Mouse (Mus musculus) bone marrow, adult 2 months (tissue): ENCODE results near the gene Rad51. TPM values are rescaled to one million over a fixed set of nuclear protein-coding genes. Genes with fewer than 3 reads are reported as not detected.

Source experiments
- H3K27ac ChIP-seq: fragments of 200-500 bp; 2 replicates; pipeline ENCODE4 v1.5.1; 2012; ENCODE audit warnings: low read depth, mild to moderate bottlenecking, control low read depth, inconsistent platforms, low read length; ENCODE audit not compliant: control insufficient read depth, poor library complexity, insufficient read depth
- H3K4me1 ChIP-seq: fragments of 200-500 bp; 2 replicates; pipeline ENCODE4 v1.6.1; 2011; ENCODE audit warnings: low read length; ENCODE audit not compliant: control insufficient read depth, insufficient read depth
- H3K4me3 ChIP-seq: fragments of 200-500 bp; replicated peaks from 2 replicates; pipeline ENCODE3; 2011; ENCODE audit warnings: mild to moderate bottlenecking, low read depth, low read length, control low read depth; ENCODE audit not compliant: control insufficient read depth
- CTCF ChIP-seq: fragments of 200-500 bp; IDR thresholded peaks from 2 replicates; pipeline ENCODE4 v1.5.1; 2011; ENCODE audit warnings: low read length, control low read depth; ENCODE audit not compliant: control insufficient read depth, insufficient read depth
- POLR2A ChIP-seq: fragments of 200-500 bp; IDR thresholded peaks from 2 replicates; pipeline ENCODE4 v1.6.1; 2011; ENCODE audit warnings: low read depth, mild to moderate bottlenecking, control low read depth, low read length, borderline replicate concordance; ENCODE audit not compliant: control insufficient read depth
- WGBS: fragments of 180-500 bp; shearing (Covaris S2); methylation state at CpG from one replicate; pipeline ENCODE4 v1.1.7; 2018; 5-methylcytosine and 5-hydroxymethylcytosine counted together
- polyA plus RNA-seq: library from polyadenylated mRNA; stranded (reverse); fragments of >200 nt; gene quantifications from 2 replicates; pipeline ENCODE4 v1.2.4, GENCODE M21; 2011; ENCODE audit warnings: low replicate concordance; ENCODE audit not compliant: missing spikeins, insufficient read depth, insufficient read length

The Rad51 gene
- 25.6 and 32.4 TPM in 2 replicates for polyA plus RNA-seq

DNA sequence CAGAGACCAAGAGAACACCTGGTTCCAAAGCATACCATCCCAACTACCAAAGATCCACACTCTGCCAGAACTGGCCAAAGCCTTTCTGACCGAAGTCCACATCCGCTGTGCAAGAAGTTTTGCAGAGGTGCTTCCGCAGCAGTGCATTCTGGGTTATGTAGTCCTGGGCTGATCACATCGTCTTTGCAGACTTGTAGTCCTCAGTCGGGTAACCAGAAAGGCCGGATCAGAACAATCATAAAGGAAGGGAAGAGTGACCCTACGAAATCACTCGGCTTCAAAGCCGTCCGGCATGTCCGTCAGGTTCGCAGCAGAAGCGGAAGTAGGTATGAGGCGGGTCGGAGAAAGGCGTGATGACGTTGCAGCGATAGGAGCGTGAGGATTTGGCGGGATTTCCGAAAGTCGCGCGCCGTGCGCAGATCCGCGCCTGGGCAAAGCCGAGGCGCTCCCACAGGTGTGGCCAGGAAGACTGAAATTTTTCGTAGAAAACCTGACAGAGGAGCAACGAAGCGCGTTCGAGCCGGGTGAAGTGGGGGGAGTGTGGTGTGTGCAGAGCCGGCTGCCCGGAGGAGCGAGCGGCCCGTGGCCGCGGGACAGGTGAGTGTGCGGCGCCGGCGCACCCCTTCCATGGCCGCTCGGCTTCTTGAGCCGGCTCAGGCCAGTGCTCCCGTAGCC is at the start of gene Rad51:
TSS of gene Rad51 (plus strand) at position 356 of the 675 bp plus-strand sequence.
- peak within 1 kb of the TSS; percentile 97 for H3K27ac ChIP-seq
- TF ChIP-seq POLR2A, result peak; percentile 71; the same call in 1 of the 2 replicates
- no peak for TF ChIP-seq CTCF
- no peaks in the 10 kb centered on the region for H3K4me1 ChIP-seq
- peak within 1 kb of the TSS; percentile 95 for H3K4me3 ChIP-seq
- WGBS, result under 1% methylated on average over 51 of the region's 51 CpGs

- H3K4me3 ChIP-seq, result no peak overlapping the region
- no peak overlapping the region for H3K27ac ChIP-seq
- no peak for TF ChIP-seq POLR2A
- TF ChIP-seq CTCF, result no peak
- 88% methylated on average over 4 of the region's 4 CpGs for WGBS
- H3K4me1 ChIP-seq, result no peaks in the 10 kb centered on the region
These were observed 40.2 kb upstream of the Rad51 start for GRCm38 (mm10) chr2:119072397-119072796.

DNA sequence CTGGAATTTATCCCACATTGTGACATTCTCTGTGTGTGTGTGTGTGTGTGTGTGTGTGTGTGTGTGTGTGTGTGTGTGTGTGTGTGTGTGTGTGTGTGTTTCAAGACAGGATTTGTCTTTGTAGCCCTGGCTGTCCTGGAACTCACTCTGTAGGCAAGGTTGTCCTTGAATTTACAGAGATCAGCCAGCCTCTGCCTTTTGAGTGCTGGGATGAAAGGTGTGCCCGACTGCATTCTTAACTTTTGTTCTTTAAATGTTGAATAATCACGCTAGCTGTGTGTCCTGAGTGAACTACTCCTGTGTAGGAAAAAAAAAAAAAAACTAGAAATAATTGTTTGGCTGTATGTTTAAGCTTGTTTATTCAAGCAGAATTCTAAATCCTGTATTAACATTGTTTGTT is 26.4 kb upstream of the Rad51 start:
- WGBS, result 94% methylated on average over 2 of the region's 2 CpGs
- TF ChIP-seq POLR2A (no peak), CTCF (no peak)
- H3K27ac ChIP-seq, result no peak overlapping the region
- H3K4me3 ChIP-seq, result no peak overlapping the region
- no peaks in the 10 kb centered on the region for H3K4me1 ChIP-seq

- H3K4me3 ChIP-seq, result no peak overlapping the region
- no peak for TF ChIP-seq CTCF
- TF ChIP-seq POLR2A, result no peak
- no peak overlapping the region for H3K27ac ChIP-seq
- H3K4me1 ChIP-seq, result no peaks in the 10 kb centered on the region
These were observed 11.0 kb upstream of the Rad51 start for GRCm38 (mm10) chr2:119101552-119101951.

DNA sequence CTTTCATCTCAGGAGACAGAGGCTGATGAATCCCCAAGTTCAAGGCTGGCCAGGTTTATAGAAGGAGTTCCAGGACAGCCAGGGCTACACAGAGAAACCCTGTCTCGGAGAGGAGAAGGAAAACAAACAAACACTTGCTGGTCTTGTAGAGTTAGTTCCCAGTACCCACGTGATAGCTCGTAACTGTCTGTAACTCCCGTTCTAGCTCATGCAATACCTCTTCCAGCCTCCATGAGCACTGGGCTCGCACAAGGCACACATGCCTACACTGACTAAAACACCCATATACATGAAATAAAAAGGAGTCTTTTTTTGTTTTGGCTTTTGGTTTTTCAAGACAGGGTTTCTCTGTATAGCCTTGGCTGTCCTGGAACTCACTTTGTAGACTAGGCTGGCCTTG is 6.0 kb upstream of the Rad51 start:
- H3K27ac ChIP-seq, result no peak overlapping the region
- 85% methylated on average over 5 of the region's 5 CpGs for WGBS

GRCm38 (mm10) chr2:119108554-119108953 is 4.0 kb upstream of the Rad51 start:
- no peak overlapping the region for H3K27ac ChIP-seq
- no peak overlapping the region for H3K4me3 ChIP-seq
- TF ChIP-seq POLR2A, result no peak
- no peak for TF ChIP-seq CTCF
- no peaks in the 10 kb centered on the region for H3K4me1 ChIP-seq
- 78% methylated on average over 4 of the region's 4 CpGs for WGBS

More for the DNA sequence above, 6.0 kb upstream of the Rad51 start:
- Histone ChIP-seq H3K4me1 (no peaks in the 10 kb centered on the region), H3K4me3 (no peak overlapping the region)
- no peak for TF ChIP-seq CTCF
- no peak for TF ChIP-seq POLR2A

- Histone ChIP-seq H3K27ac (no peak overlapping the region), H3K4me3 (no peak overlapping the region), H3K4me1 (no peaks in the 10 kb centered on the region)
- WGBS, result 91% methylated on average over 3 of the region's 3 CpGs
- no peak for TF ChIP-seq CTCF
- TF ChIP-seq POLR2A, result no peak
These were observed 1.5 kb upstream of the Rad51 start for GRCm38 (mm10) chr2:119111060-119111459.

- Histone ChIP-seq H3K4me1 (no peaks in the 10 kb centered on the region), H3K27ac (peak overlapping the region; percentile 97), H3K4me3 (peak overlapping the region; percentile 95)
- TF ChIP-seq CTCF (no peak), POLR2A (no peak)
- 8% methylated on average over 20 of the region's 20 CpGs for WGBS
These were observed 730 bp downstream of the Rad51 start for GRCm38 (mm10) chr2:119113121-119113925.

DNA sequence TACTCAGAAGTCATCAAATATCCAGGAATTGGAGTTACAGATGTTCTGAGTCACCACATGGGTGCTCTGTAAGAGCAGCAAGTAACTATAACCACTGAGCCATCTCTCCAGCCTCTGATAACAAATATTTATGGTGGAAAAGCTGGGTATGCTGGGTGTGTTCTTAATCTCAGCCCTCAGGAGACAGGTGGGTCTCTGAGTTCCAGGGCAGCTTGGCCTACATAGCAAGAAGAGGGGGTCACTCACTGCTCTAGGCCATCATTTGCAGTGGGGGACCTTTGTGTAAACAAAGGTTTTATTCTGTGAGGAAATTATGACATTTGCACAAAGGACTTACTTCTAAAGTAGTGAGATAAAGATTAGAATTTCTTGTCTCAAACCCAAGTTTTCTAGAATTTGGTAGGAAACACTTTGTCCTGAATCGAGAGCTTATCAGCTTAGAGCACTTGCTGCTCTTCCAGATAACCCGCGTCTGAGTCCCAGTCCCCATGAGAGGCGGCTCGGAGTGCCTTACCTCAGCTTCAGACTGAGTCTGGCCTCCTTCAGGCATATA is 23.8 kb downstream of the Rad51 start:
- 62% methylated on average over 5 of the region's 5 CpGs for WGBS
- H3K4me3 ChIP-seq, result no peak overlapping the region

More for the DNA sequence above, 23.8 kb downstream of the Rad51 start:
- Histone ChIP-seq H3K4me1 (no peaks in the 10 kb centered on the region; the same call in 1 of the 2 replicates), H3K27ac (peak overlapping the region; percentile 70)
- TF ChIP-seq CTCF (no peak), POLR2A (no peak)
